Mouse (Mus musculus) lung, postnatal 0 days (tissue): ENCODE results near the gene Smg6.

Experiments
- CTCF ChIP-seq: IDR thresholded peaks from 2 replicates; pipeline ENCODE4 v1.5.1; 2016; ENCODE audit warnings: antibody characterized with exemption, mild to moderate bottlenecking
- EP300 ChIP-seq: IDR thresholded peaks from 2 replicates; pipeline ENCODE4 v1.6.1; 2016; ENCODE audit warnings: antibody characterized with exemption, mild to moderate bottlenecking, control low read depth

- TF ChIP-seq CTCF: peak; percentile 52
- TF ChIP-seq EP300: no peak
Observed at GRCm38 (mm10) chr11:75190371-75190724, 264.7 kb downstream of the Smg6 start.
